Mouse (Mus musculus) liver, adult 2 months (tissue): Measurements from ENCODE around the gene Scmh1.

Experiments
- CTCF ChIP-seq: fragments of 200-500 bp; IDR thresholded peaks from 2 replicates; pipeline ENCODE4 v1.5.1; 2011; ENCODE audit warnings: low read depth, low read length, control low read depth
- POLR2A ChIP-seq: fragments of 200-500 bp; IDR thresholded peaks from 2 replicates; pipeline ENCODE4 v1.6.1; 2011; ENCODE audit warnings: low read length, control low read depth; ENCODE audit not compliant: insufficient read depth; ENCODE audit errors: extremely low read depth

GRCm38 (mm10) chr4:120538664-120539063, 133.6 kb downstream of the Scmh1 start:
- TF ChIP-seq CTCF (no peak), POLR2A (no peak)
